Mouse (Mus musculus) gastrocnemius, postnatal 14 days (tissue): Measurements from ENCODE around the gene Pkmyt1. TPM values are rescaled to one million over a fixed set of nuclear protein-coding genes. Genes with fewer than 3 reads are reported as not detected.
A peak's percentile ranks its signal among the peaks of the same experiment; 100 is the strongest.
"Not testable (repeated sequence)": the region's sequence is repeated elsewhere in the genome, so short reads cannot be mapped to it uniquely, and the experiment has no call there.

ENCODE experiments used
- DNase-seq: peaks from one replicate; pipeline ENCODE4 v3.0.0; 2021; ENCODE audit warnings: mixed read lengths
- intact Hi-C: fragments of 180-260 bp; cut with DNase I; formaldehyde crosslinking; loops from one replicate; pipeline ENCODE4 v1.15.1; 2025; ENCODE audit warnings: low total_unique reads
- total RNA-seq, 2 experiments: library from RNA; stranded (reverse); gene quantifications; 2 replicates each; pipeline ENCODE4 v1.2.3; 2021

Gene Pkmyt1
- total RNA-seq, 2 experiments from 2014 or later: 2.1 to 2.3 TPM

GRCm38 (mm10) chr17:23744651-23745050 lies 18.5 kb downstream of the Pkmyt1 start:
- intact Hi-C loops: no loop called here
- no peak for DNase-seq

GRCm38 (mm10) chr17:23745301-23746251 lies 19.4 kb downstream of the Pkmyt1 start, which contains the start of gene Kremen2:
Gene Kremen2 (minus strand): TSS chr17:23745833.
- no peak for DNase-seq
- intact Hi-C loops: no loop called here

- DNase-seq: no peak
- intact Hi-C loops: no loop called here
These were observed 20.2 kb downstream of the Pkmyt1 start for GRCm38 (mm10) chr17:23746311-23746710.

- intact Hi-C loops: no loop called here
- DNase-seq: no peak
These were observed 20.6 kb downstream of the Pkmyt1 start for GRCm38 (mm10) chr17:23746767-23747166.

- no peak for DNase-seq
- intact Hi-C loops: no loop called here
These were observed 21.3 kb downstream of the Pkmyt1 start for GRCm38 (mm10) chr17:23747471-23747870.

GRCm38 (mm10) chr17:23748026-23748425 lies 21.9 kb downstream of the Pkmyt1 start:
- intact Hi-C loops: no loop called here
- no peak for DNase-seq

- intact Hi-C loops: no loop called here
- no peak for DNase-seq
These were observed 22.7 kb downstream of the Pkmyt1 start for GRCm38 (mm10) chr17:23748631-23749391.

- intact Hi-C loops: no loop called here
- no peak for DNase-seq
These were observed 23.5 kb downstream of the Pkmyt1 start for GRCm38 (mm10) chr17:23749400-23750191.

GRCm38 (mm10) chr17:23755689-23756088 lies 29.6 kb downstream of the Pkmyt1 start:
- no peak for DNase-seq
- intact Hi-C loops: no loop called here

GRCm38 (mm10) chr17:23757581-23757980 lies 31.4 kb downstream of the Pkmyt1 start:
- DNase-seq: no peak
- intact Hi-C loops: no loop called here

- no peak for DNase-seq
- intact Hi-C loops: no loop called here
These were observed 32.7 kb downstream of the Pkmyt1 start for GRCm38 (mm10) chr17:23758801-23759200.

GRCm38 (mm10) chr17:23760231-23760630 lies 34.1 kb downstream of the Pkmyt1 start:
- intact Hi-C loops: no loop called here
- no peak for DNase-seq

- intact Hi-C loops: no loop called here
- DNase-seq: no peak
These were observed 35.0 kb downstream of the Pkmyt1 start for GRCm38 (mm10) chr17:23761155-23761554.

- no peak for DNase-seq
- intact Hi-C loops: no loop called here
These were observed 36.8 kb downstream of the Pkmyt1 start for GRCm38 (mm10) chr17:23762976-23763375.

- DNase-seq: no peak
- intact Hi-C loops: no loop called here
These were observed 44.4 kb downstream of the Pkmyt1 start for GRCm38 (mm10) chr17:23770493-23770892.

- intact Hi-C loops: no loop called here
- no peak for DNase-seq
These were observed 44.8 kb downstream of the Pkmyt1 start for GRCm38 (mm10) chr17:23770896-23771283.

GRCm38 (mm10) chr17:23771284-23772218 lies 45.4 kb downstream of the Pkmyt1 start, which contains the start of gene Flywch1:
Gene Flywch1 (minus strand): TSS chr17:23771602.
- intact Hi-C loops: no loop called here
- peak; percentile 97 for DNase-seq

- DNase-seq, intact Hi-C loops: not testable (repeated sequence)
These were observed 46.1 kb downstream of the Pkmyt1 start for GRCm38 (mm10) chr17:23772219-23772556.

- no peak for DNase-seq
- intact Hi-C loops: no loop called here
These were observed 47.5 kb downstream of the Pkmyt1 start for GRCm38 (mm10) chr17:23773676-23774075.
